Mouse (Mus musculus): ENCODE measurements around the gene Uhrf1.
"Not testable (repeated sequence)": the region's sequence is repeated elsewhere in the genome, so short reads cannot be mapped to it uniquely, and the experiment has no call there.

Gene Uhrf1

GRCm38 (mm10) chr17:56303160-56303846 is at the start of gene Uhrf1:
Uhrf1 (plus strand) TSS chr17:56303321.
- DNase-seq, result peak; percentile 70 to 75

- no peak for DNase-seq
These were observed 48.4 kb upstream of the Uhrf1 start for GRCm38 (mm10) chr17:56254695-56255094.

GRCm38 (mm10) chr17:56255429-56255828 is 47.7 kb upstream of the Uhrf1 start:
- DNase-seq, result no peak

GRCm38 (mm10) chr17:56255863-56256238 is 47.3 kb upstream of the Uhrf1 start:
- DNase-seq, result peak; percentile 98 to 99

- peak; percentile 97 for DNase-seq
These were observed 46.8 kb upstream of the Uhrf1 start, which contains the start of gene Fem1a for GRCm38 (mm10) chr17:56256239-56256881. Fem1a (plus strand) TSS chr17:56256810.

GRCm38 (mm10) chr17:56257181-56257894 is 45.8 kb upstream of the Uhrf1 start:
- DNase-seq, result peak in 1 of 2 experiments; percentile 47

- DNase-seq, result not testable (repeated sequence)
These were observed 44.9 kb upstream of the Uhrf1 start for GRCm38 (mm10) chr17:56258269-56258668.

GRCm38 (mm10) chr17:56258812-56259211 is 44.3 kb upstream of the Uhrf1 start:
- not testable (repeated sequence) for DNase-seq

- no peak for DNase-seq
These were observed 43.7 kb upstream of the Uhrf1 start for GRCm38 (mm10) chr17:56259301-56260037.

GRCm38 (mm10) chr17:56261166-56261565 is 42.0 kb upstream of the Uhrf1 start:
- peak in 1 of 2 experiments; percentile 42 for DNase-seq

GRCm38 (mm10) chr17:56262645-56263094 is 40.5 kb upstream of the Uhrf1 start:
- no peak for DNase-seq

- peak; percentile 79 to 81 for DNase-seq
These were observed 39.1 kb upstream of the Uhrf1 start for GRCm38 (mm10) chr17:56264020-56264419.

GRCm38 (mm10) chr17:56265011-56265410 is 38.1 kb upstream of the Uhrf1 start:
- DNase-seq, result no peak

GRCm38 (mm10) chr17:56265869-56266268 is 37.3 kb upstream of the Uhrf1 start:
- DNase-seq, result no peak

- DNase-seq, result no peak
These were observed 36.9 kb upstream of the Uhrf1 start for GRCm38 (mm10) chr17:56266271-56266670.

GRCm38 (mm10) chr17:56269153-56269630 is 33.9 kb upstream of the Uhrf1 start:
- peak; percentile 75 to 84 for DNase-seq

GRCm38 (mm10) chr17:56269741-56270140 is 33.4 kb upstream of the Uhrf1 start:
- DNase-seq, result no peak

GRCm38 (mm10) chr17:56271609-56272253 is 31.4 kb upstream of the Uhrf1 start:
- DNase-seq, result no peak

GRCm38 (mm10) chr17:56272644-56273043 is 30.5 kb upstream of the Uhrf1 start:
- peak; percentile 73 to 79 for DNase-seq

- no peak for DNase-seq
These were observed 29.6 kb upstream of the Uhrf1 start for GRCm38 (mm10) chr17:56273482-56273881.

GRCm38 (mm10) chr17:56273986-56274385 is 29.1 kb upstream of the Uhrf1 start:
- DNase-seq, result no peak
